Mouse (Mus musculus): ENCODE results near the gene Sema4b.

The Sema4b gene

DNA sequence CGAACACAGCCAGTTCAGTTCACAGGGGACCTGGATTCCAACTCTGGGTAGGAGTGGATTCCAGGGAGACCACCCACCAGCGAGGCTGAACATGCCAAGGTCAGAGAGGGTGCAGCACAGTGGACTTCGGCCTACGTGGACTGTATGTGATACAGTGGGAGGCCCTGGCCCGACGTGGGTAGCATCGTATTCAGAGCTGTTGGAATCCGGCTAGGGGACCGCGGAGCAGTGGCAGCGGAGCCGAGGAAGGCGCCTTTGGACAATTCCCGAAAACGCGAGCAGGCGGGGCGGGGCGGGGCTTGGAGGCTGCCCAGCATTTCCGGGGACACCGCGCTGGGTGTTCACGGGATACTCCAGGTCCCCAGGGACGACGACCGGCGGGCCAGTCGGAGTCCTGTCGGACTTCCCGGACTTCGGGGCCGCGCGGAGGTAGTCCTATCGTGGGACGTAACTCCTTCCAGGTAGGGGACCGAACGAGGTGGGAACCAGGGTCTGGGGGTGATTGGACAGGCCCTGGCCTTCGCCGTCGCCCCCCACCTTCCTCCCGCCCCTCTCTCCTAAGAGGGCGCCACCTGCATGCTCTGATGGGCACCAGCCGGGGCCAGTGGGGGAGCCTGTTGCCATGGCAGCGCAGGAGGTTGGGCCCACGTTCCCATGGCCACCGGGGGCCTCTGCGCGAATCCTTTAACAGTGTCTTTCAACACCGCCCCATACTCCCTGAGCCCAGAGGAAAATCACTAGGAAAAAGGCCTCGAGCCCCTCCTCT, at the start of gene Sema4b:
Gene Sema4b, plus strand, starts transcription at position 311 of the 766 bp plus-strand sequence.
- in situ Hi-C loops (cut with MboI, MseI): no loop called here

DNA sequence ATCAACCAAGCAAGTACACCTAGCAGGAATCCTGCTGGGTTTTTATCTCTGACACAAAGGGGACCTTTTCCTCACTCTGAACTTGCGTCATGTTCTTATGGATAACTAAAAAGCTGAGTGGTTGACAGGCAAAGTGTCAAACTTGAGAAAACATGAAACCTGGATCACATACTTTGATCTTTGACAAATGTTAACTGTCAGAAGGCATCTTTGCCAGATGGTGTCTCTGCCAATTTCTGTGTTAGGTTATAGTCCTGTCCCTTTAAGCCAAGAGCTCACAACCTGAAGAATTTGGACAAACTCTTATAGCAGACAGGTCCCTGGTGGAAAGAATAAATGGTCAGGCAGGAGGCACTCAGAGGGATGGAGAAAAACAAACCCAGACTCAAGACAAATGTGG, 48.3 kb upstream of the Sema4b start:
- in situ Hi-C loops (cut with MboI, MseI): no loop called here

DNA sequence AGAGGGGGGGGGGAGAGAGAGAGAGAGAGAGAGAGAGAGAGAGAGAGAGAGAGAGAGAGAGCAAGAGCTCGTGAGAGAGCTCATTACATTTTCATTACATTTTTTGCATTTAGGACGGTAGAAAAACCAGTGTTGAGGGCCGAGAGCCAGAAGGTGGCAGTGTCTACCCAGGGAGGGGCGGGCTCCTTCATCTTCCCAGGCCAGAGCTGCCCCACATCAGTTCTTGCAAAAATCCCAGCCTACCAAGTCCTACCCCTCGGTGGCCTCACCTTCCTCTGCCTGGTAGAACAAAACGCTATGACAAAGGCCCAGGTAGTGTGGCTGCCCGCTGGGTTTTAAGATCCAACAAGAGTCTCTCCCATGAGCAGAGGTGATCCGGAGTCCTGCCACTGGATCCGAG, 45.8 kb upstream of the Sema4b start:
- in situ Hi-C loops (cut with MboI, MseI): no loop called here

DNA sequence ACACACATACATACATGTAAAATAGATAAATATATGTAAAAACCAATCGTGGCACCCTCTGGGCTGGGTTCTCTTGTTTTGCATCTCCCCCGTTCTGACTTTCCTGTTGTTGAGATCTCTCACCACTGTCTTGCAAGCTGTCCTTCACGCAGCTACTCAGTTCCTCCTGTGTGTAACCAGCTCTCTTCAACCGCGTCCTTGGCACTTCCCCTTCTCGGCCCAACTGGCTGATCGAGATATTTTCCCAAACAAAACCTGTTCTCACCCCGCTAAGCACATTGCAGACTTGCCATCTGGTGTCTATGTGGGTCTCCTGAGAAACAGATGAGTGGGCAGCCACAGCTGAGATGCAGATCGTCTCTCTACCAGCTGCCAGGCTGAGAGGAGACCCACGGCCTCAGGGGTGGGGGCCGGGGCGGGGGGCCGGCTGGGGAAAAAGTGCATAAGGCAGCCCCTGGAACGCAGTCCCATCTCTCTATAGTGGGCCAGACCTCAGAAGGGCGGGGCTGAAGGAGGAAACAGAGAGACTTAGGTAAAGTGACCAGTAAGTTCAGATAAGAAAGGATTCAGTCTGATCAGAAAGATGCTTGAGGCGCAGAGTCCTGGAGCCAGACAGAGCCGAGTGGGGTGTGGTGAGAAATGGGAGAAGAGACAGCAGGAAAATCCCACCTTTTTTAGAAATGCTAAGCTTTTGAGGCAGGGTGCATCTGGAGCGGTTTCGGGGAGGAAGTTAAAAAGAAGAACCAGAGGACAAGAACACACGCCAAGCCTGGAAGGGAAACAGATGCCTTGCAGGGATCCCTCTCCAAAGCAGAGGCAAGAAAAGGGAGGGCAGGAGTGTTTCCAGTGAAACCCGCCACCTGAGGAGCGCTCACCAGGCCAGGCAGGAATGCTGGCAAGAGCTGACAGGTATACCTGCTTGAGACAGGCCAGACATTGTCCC, 43.0 kb upstream of the Sema4b start:
- in situ Hi-C loops (cut with MboI, MseI): no loop called here

DNA sequence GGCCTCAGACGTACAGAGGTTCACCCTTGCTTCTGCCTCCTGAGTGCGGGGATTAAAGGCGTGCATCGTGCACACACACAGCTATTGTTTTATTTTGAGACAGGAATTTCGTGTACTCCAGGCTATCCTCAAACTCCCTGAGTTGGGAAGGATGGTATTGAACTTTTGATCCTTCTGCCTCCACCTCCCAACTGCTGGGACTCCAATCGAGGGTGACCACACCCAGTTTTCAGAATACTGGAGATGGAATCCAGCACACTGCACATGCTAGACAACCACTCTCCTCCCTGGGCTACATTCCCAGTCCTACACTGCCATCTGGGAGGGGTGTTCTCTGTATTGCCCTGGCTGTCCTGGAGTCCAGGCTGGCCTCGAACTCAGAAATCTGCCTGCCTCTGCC, 41.9 kb upstream of the Sema4b start:
- in situ Hi-C loops (cut with MboI, MseI): no loop called here

DNA sequence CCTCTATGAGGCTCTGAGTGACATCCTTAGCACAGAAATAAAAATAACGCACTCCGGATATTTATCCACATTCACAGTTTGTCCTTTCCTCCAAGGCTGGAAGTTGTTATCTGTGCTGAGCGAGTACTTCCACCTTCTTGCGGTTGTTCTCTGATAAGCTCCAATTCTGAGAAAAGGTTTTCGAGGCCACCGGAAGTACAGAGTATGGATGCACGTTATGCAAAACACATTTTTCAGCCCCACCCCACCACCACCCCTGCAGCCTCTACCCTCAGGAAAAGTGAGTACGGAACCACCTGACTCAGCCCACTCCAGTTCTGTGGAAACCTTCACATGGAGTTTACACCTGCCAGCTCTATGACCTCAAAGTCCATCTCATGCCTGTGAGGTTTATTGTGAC, 40.6 kb upstream of the Sema4b start:
- in situ Hi-C loops (cut with MboI, MseI): no loop called here

DNA sequence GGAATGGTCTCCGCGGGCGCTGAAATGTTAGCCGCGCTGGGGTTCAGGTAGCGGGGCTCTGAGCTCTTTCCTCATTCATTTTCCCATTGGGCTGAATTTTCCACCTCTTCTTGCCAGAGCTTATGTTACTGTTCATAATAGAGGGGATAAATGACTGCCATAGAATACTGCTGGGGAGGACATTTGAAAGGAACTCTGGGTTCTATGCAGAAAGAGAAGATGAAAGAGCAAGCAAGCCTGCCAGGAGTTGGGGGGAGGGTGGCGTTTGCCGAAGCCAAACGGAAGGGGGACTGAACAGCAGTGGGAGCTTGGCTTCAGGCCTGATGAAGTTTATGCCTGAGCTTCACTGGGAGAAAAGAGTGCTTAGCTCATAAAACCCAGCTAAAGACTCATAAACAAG, 37.3 kb upstream of the Sema4b start:
- in situ Hi-C loops (cut with MboI, MseI): no loop called here

DNA sequence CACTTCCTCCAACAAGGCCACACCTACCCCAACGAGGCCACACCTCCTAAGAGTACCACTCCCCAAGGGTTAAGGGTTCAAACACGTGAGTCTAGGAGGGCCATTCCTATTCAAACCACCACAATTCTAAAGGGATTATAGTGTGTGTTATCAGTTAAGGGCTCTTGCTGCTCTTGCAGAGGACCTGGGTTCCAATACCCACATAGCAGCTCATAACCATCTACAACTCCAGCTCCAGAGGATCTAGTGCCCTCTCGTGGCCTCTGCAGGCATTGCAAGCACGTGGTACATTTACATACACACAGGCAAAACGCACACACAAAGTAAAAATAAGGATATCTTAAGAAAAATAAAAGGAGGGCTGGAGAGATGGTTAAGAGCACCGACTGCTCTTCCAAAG, 34.5 kb upstream of the Sema4b start:
- in situ Hi-C loops (cut with MboI, MseI): no loop called here

DNA sequence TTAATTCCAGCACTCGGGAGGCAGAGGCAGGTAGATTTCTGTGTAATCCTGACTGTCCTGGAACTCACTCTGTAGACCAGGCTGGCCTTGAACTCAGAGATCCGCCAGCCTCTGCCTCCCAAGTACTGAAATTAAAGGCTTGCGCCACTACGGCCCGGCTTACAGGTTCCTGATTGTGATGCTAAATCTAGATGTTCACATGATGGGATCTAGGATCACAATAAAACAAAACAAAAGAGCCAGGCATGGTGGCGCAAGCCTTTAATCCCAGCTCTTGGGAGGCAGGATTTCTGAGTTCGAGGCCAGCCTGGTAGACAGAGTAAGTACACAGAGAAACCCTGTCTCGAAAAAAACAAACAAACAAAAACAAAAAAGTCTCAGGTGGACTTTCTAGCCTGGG, 33.9 kb upstream of the Sema4b start:
- in situ Hi-C loops (cut with MboI, MseI): no loop called here

DNA sequence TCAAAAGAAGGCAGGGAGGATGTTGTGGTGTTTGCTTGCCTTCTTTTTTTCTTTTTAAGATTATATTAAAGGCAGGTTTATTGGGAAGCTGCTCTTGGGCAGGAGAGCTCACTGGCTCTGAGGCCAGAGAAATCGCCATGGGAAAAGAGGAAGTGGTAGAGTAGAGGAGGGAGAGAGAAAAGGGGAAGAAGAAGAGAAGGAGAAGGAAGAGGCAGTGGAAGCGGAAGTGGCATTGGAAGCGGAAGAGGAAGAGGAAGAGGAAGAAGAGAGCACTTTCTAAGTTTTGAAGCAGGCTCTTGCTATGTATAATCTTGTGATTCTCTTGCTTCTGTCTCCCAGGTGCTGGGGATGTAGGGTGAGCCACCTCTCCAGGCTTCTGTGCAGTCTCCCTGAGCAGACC, 32.0 kb upstream of the Sema4b start:
- in situ Hi-C loops (cut with MboI, MseI): no loop called here

DNA sequence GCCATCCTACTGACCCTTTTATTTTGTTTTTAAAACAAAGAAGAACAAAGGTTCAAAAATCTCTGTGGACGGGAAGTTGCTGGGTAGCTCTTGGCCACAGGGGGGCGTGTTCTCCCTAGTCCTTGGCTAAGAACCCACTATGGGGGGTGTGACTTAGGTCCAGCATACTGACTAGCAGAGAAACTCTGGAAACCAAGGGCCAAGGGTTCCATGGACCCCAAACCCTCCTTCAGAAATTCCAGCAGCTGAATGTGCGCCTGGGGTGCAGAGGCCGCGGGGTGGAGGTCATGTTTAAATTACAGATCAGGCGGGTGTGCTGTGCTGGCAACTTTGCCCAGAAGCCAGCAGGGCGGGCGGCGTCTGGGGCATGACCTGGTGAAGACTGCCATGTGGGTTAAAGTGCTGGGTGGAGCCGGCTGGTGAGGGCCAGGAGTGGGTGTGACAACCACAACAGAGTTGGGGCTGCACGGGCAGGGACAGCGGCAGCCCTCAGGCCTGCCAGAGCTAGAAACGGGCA, 29.9 kb upstream of the Sema4b start:
- in situ Hi-C loops (cut with MboI, MseI): no loop called here

DNA sequence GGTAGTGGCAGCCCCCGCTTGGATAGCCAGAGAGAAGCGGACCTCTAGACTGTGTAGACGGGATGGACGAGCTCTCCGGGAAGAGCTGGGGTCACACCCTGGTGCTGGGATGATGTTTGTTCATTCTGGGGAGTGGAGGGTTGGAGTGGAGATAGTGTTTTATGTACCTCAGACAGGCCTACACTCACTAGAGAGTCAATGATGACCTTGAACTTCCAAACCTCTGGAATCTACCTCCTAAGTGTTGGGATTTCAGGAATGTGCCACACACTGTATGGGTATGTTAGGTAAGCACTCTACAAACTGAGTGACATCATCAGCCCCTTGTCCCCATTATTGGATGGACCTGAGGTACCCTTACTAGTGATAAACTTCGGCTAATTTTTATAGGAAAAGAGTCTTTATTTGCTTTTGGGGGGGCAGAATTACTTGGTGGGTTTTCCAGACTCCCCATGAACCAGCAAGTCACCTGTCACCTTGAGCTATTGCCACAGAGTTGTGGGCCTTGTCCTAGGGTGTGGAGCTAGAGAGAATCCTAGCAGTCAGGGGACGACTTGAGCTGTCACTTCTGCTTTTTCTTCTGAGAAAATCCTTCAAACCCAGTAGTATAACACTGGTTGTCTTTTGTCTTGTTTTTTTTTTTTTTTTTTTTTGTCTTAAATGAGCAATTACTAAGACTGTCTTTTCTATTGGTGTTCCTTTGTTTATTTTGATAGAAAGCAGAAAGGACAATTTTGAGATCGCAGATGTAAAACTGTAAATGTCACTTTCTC, 28.0 kb upstream of the Sema4b start:
- in situ Hi-C loops (cut with MboI, MseI): no loop called here

DNA sequence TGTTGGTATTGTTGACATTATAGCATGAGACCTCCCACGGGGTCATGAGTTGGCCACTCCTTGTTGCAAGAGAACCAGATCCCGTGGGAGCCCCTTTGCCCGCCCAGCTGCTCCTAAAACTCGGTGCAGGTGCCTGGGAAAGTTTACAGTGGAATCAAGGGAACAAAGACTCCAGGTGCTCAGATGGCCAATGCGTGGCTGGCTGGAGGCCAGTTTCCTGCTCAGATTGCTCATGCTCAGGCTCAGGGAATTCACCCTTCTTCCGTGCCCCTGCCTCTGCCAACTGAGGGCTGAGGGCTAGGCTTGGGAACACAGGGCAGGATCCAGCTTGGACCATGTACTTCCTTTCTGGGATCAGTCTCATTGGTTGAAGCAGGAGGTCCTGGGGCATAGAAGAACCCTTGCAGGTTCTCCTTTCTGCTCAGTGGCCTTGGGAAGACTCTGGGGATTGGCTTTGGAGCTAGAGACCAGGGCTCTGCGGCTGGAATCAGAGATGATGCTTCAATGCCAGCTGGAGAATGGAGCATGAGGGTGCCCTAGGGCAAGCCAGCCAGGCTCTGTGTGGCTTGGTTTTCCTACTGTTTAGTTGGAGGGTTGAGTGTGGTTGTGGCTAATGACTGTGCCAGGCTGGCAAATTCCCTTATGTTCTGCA, 26.2 kb upstream of the Sema4b start:
- in situ Hi-C loops (cut with MboI, MseI): loop anchor here (5.0 kb wide), 1 partner anchor 47 kb away; no protein-coding TSS in a partner anchor

DNA sequence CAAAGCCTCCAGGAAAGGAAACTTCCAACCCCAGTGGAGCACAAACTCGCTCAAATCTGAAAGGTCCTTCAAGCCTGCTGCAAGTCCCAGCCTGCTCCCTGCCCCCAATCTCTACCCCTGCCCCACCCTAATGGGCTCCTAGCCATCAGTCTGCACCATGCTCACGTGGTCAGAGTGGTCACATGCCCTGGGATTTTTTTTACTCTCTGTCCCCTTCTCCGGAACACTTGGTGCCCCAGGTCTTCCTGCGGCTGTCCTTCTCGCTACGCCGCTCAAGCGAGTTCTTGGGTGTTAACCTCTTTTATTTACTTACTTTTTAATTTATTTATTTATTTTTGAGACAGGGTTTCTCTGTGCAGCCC, 25.7 kb upstream of the Sema4b start:
- in situ Hi-C loops (cut with MboI, MseI): loop anchor here (5.0 kb wide), 1 partner anchor 46 kb away; no protein-coding TSS in a partner anchor

DNA sequence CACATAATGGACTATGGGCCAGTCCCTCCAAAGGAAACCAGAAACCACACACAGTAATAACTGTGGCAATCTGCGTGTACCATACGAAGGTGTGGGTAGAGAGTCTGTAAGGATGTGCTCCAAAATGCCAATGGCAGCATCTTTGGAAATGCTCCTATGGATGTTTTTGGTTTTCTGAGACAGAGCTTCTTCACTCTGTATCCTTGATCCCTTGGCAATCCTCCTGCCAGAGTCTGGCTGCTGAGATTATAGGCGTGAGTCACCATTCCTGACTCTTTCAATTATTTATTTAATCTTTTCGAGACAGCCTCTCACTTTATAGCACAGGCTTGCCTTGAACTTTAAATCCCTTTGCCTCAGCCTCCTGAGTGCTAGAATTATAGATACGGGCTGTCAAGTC, 21.2 kb upstream of the Sema4b start:
- in situ Hi-C loops (cut with MboI, MseI): no loop called here

DNA sequence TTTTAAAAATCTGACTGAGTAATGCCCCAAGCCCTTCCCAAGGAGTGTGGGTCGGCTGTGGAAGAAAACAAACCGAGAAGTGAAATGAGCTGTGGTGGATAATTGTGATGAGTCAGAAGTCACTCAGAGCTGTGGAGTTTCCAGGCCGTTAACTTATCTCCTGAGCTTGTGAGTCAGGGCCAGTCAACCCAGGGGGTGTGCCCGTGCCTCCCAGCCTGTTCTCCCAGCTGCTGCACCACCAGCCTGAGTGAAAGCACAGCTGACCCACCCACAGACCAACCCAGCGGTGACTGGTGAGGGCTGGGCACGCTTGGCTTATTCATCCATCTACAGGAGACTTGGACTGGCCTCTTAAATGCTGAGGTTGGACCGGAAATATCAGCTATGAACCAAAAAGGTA, 19.9 kb upstream of the Sema4b start:
- in situ Hi-C loops (cut with MboI, MseI): no loop called here

DNA sequence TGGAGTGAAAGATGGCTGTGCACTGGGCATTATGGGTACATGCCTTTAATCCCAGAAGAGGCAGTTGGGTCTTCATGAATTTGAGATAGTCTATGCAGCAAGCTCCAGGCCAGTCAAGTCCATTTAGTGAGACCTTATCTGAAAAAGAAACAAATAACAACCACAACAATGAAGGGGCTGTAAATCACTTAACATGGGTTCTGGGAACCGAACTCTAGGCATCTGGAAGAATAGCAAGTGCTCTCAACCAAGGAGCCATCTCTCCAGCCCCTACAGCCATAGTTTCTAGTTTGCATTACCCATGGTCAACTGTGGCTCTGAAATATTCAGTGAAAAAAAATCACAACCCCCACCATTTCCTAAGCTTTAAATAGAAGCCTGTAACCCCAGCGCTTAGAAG, 16.8 kb upstream of the Sema4b start:
- in situ Hi-C loops (cut with MboI, MseI): no loop called here

DNA sequence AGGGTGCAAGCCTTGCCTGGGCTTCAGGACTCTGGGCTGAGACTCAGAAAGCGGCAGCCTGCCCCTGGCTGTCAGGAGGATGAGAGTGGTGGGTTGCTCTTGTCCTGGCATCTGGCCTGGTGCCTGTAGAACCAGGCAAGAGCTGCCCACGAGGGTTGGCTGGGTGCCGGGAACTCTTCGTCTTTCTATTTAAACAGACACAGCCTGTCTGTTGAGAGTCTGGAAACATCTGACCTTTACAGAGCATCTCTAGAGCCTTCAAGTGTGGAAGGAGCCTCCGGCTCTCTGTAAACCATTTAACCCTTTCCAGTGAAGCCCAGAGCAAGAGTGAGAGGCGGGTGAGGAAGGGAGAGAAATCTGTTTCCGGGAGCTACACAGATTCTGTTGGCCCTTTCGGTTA, 15.3 kb upstream of the Sema4b start:
- in situ Hi-C loops (cut with MboI, MseI): no loop called here

DNA sequence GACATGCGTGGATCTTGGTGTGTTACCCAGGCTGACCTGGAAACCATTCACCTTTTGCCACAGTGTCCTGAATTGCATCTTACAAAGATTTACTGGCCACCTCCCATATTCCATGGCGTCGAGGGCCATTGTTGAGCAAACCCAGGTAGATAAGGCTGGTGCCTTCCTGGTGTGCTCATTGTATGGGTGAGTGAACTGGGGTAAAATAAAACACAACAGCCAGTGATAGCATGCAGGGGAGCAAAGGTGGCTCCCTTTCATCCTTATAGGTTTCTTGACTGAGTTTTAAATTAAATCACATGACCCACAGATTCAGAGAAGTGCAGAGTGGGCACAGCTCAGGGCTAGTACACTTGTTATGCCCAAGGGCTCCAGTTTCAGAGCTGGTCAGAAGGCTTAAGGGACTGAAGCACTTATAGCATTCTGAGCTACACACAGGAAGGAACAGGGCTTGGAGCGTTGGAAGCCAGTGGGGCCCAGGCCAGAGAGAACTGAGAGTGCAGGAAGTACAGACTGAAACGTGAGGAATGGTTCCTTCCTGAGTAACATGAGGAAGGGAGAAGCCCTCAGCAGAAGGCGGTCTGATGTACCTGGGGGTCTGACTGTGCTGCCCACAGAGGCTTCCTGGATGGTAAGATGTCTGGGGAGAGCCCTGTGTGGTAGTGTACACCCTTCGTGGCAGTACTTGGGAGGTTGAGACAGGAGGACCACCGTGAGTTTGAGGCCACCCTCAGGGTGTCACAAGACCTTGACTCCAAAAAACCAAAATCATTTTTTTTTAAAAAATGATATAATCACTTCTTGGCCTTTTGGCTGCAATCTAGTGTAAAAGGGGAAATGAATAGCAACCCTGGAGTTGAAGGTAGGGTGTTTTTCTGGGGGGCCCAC, 14.3 kb upstream of the Sema4b start:
- in situ Hi-C loops (cut with MboI, MseI): no loop called here

DNA sequence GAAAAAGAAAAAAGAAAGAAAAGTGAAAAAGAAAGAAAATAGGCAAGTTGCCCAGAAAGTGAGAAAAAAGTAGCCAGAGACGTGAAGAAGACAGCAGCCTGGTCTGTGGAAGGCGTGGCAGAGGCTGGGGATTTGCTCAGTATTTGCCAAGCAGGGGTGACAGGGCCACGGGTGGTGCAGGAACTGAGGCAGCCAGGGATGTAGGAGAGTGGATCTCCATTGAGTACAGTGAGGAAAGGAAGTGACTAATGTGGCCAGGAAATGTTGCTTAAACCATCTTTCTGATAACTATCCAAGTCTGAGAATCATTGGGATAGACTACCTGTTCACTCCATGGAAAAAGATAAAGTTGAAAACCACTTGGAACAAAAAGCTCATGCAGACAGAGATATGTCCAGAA, 10.5 kb upstream of the Sema4b start:
- in situ Hi-C loops (cut with MboI, MseI): no loop called here
